Mouse (Mus musculus): ENCODE measurements around the gene Ppp1r9b. TPM values are rescaled to one million over a fixed set of nuclear protein-coding genes. Genes with fewer than 3 reads are reported as not detected.

Ppp1r9b gene
- polyA plus RNA-seq, 1 experiment from 2014 or later, result 11.8 TPM

DNA sequence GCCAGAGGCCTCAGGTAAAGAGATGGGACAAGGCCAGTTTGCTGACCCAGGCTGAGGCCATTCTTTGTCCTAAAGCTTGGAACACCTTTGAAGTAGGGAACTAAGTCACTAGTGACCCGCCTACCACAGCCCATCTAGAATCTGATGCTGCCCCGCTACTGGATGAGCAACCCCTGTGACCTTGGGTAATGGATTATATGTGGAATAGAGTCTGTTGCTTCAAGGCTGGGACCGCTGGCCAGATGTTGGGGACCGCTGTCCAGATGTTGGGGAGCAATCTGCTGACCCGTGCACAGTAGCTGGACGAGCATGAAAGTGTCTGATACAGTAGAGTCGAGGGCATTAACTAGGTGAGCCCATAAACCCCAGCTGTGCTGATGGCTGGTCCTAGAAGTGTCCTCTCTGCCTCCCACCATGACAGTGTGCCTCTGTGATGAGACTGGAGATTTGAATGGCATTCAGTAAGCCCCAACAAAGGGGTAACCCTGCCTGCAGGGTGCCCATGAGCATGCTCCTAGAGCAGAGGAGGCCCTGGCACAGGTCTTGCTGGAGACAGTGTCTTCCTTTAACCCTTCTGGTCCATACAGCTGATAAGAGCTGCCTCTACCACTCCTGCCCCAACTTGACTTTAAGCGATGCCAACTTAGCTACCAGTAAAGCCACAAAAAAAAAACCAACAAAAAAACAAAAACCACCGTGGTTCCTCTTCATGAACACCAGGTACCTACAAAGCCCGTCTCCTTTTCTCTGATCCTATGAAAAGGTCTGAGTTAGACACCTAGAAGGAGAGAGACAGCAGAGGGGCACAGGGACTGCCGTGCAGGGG is 4.3 kb downstream of the Ppp1r9b start:
- Histone ChIP-seq H3K4me3 (peak overlapping the region; percentile 96), H3K9me3 (no peaks in the 10 kb centered on the region), H3K27ac (peak overlapping the region; percentile 98), H3K27me3 (ENCODE audit: insufficient read depth, poor library complexity, severe bottlenecking) (no peaks in the 10 kb centered on the region), H3K4me1 (replicated peaks) (peaks cover 84% of the 10 kb centered on the region), H3K36me3 (peaks cover 60% of the 10 kb centered on the region)
- DNase-seq (ENCODE audit: low spot score), result no peak
- 89% methylated on average over 11 of the region's 11 CpGs for WGBS

DNA sequence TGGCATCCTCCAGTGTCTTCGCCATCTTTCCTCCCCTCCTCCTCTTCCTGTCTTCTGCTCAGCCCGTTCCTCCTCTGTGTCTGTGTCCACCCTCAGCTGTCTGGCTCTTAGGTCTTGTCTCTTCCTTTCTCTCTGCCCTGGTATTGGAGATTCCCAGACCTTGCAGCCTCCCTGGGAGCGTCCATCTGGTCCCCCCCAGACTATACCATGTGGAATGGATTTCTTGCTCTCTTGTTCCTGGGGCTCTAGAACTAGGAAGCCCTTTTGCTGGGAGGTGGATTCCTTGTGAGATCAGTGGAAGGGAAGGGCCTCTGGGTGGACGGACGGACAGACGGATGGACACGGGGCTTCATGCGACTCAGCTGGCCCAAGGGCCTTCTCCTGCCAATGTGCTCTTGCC is 5.3 kb downstream of the Ppp1r9b start:
- Histone ChIP-seq H3K27ac (peak overlapping the region; percentile 36; the same call in 1 of the 2 replicates), H3K27me3 (ENCODE audit: insufficient read depth, poor library complexity, severe bottlenecking) (no peaks in the 10 kb centered on the region), H3K36me3 (peaks cover 70% of the 10 kb centered on the region), H3K9me3 (no peaks in the 10 kb centered on the region), H3K4me3 (peak overlapping the region; percentile 96; the same call in 1 of the 2 replicates), H3K4me1 (replicated peaks) (peaks cover 87% of the 10 kb centered on the region)
- WGBS, result 90% methylated on average over 8 of the region's 8 CpGs
- no peak for DNase-seq (ENCODE audit: low spot score)

DNA sequence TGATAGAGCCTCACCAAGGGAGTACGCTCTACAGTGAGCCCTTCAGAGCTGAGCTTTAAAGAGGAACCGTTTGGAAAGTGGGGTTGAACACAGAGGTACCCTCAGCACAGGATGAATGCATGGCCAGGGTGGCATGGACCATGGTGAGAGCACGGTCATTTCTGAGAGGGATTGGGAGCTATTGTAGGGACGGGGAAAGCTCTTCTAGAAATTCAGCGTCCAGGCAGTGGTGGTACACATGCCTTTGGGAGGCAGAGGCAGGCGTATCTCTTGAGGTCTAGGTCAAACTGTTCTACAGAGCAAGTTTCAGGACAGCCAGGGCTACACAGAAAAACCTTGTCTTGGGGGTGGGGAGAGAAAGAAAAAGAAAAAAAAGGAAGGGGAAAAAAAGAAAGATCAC is 6.1 kb downstream of the Ppp1r9b start:
- no peak for DNase-seq (ENCODE audit: low spot score)

DNA sequence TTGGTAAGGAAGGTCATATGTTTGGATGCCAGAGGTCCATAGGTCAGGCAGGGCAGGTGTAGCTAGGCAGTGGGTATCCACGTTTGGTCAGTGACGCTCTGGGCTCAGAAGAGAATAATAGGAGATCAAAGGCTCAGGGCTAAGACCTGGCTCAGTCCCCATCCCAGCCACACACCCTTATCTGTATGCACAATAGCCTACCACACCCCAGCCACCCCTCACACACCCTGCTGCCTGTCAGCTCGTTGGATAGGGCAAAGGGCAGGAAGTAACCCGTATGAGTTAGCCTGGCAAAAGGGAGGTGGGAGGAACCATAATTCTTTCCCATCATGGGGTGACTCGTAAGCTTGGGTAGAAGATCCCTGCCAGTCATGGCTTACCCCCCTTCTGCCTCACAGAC is 6.8 kb downstream of the Ppp1r9b start:
- peak overlapping the region; percentile 72 for H3K27ac ChIP-seq
- 72% methylated on average over 5 of the region's 5 CpGs for WGBS
- peaks cover 85% of the 10 kb centered on the region for H3K36me3 ChIP-seq

More for the DNA sequence above, 6.1 kb downstream of the Ppp1r9b start:
- H3K4me1 ChIP-seq (replicated peaks), result peaks cover 88% of the 10 kb centered on the region
- no peak overlapping the region for H3K4me3 ChIP-seq
- 92% methylated on average over 6 of the region's 6 CpGs for whole genome bisulfite sequencing
- no peaks in the 10 kb centered on the region for H3K9me3 ChIP-seq
- H3K36me3 ChIP-seq, result peaks cover 78% of the 10 kb centered on the region
- no peaks in the 10 kb centered on the region for H3K27me3 ChIP-seq (ENCODE audit: insufficient read depth, poor library complexity, severe bottlenecking)
- peak overlapping the region; percentile 64; the same call in 1 of the 2 replicates for H3K27ac ChIP-seq

DNA sequence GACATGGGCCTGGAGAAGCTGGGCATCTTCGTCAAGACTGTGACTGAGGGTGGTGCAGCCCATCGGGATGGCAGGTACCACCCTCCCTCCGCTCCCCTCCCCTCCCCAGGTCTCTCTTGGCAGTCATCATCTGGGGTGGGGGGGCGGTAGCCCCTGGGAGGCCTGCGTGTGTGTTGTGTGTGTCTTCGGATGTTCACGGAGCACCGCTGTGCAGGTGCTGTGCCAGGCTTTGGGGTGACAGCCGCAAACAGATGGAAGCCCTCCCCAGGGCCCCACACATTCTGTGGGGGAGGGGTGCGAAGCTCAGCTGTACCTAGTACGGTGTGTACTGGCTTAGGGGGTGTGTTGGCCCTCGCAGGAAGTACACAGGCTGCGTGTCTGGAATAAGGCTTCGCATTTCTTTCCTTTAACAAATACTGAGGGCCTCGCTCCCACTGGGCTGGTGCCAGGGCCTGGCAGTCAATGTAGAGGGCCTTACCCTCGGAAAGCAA is 7.3 kb downstream of the Ppp1r9b start:
- Histone ChIP-seq H3K27me3 (ENCODE audit: insufficient read depth, poor library complexity, severe bottlenecking) (no peaks in the 10 kb centered on the region), H3K9me3 (no peaks in the 10 kb centered on the region), H3K36me3 (peaks cover 89% of the 10 kb centered on the region), H3K4me3 (peak overlapping the region; percentile 9; the same call in 1 of the 2 replicates), H3K27ac (peak overlapping the region; percentile 72; the same call in 1 of the 2 replicates), H3K4me1 (replicated peaks) (peaks cover 81% of the 10 kb centered on the region)
- WGBS, result 89% methylated on average over 16 of the region's 16 CpGs
- no peak for DNase-seq (ENCODE audit: low spot score)

More for the DNA sequence above, 6.8 kb downstream of the Ppp1r9b start:
- Histone ChIP-seq H3K9me3 (no peaks in the 10 kb centered on the region), H3K27me3 (ENCODE audit: insufficient read depth, poor library complexity, severe bottlenecking) (no peaks in the 10 kb centered on the region), H3K4me3 (0 out of 2 replicates have a peak overlapping the region, but pooled peaks have one; percentile 9), H3K4me1 (replicated peaks) (peaks cover 86% of the 10 kb centered on the region)
- DNase-seq (ENCODE audit: low spot score), result no peak

DNA sequence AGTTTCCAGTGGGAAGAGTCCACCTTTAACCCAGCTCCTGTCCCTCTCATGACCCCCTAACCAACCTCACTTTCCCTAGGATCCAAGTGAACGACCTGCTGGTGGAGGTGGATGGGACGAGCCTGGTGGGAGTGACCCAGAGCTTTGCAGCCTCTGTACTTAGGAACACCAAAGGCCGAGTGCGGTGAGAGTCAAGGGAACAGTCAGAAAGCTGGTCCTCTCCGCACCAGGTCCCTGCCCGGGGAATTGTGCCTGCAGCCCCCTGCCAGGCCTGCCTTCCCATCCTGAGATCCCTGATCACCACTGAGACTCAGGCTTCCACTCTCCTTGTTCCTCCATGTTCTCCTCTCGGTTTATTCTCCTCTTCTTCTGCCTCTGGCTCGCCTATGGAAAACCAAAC is 9.3 kb downstream of the Ppp1r9b start:
- no peaks in the 10 kb centered on the region for H3K9me3 ChIP-seq
- peaks cover 77% of the 10 kb centered on the region for H3K4me1 ChIP-seq (replicated peaks)
- WGBS, result 76% methylated on average over 8 of the region's 8 CpGs
- no peak for DNase-seq (ENCODE audit: low spot score)
- H3K27ac ChIP-seq, result peak overlapping the region; percentile 78
- peak overlapping the region; percentile 5; the same call in 1 of the 2 replicates for H3K4me3 ChIP-seq
- no peaks in the 10 kb centered on the region for H3K27me3 ChIP-seq (ENCODE audit: insufficient read depth, poor library complexity, severe bottlenecking)
- peaks cover 98% of the 10 kb centered on the region for H3K36me3 ChIP-seq

DNA sequence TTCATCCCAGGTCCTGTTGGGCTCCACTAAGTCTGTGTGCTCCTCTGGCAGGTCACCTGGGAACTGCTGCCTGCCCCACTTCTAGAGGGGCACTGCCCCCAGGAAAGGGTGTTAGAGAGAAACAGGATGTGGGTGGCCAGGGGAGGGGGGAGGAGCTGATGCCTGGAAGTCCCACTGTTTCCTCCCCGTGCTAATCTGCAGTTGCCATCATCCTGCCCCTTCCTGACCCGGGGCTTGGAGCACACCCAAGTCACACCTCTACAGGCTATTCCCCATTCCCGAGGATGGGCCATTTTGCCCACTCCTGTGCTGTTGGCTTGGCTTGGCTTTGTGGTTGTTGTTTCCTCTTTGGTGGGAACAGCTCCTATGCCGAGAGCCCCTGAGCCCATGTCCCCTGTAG is 9.7 kb downstream of the Ppp1r9b start:
- peak overlapping the region; percentile 78 for H3K27ac ChIP-seq
- peaks cover 100% of the 10 kb centered on the region for H3K36me3 ChIP-seq
- no peaks in the 10 kb centered on the region for H3K27me3 ChIP-seq (ENCODE audit: insufficient read depth, poor library complexity, severe bottlenecking)
- H3K9me3 ChIP-seq, result no peaks in the 10 kb centered on the region
- peaks cover 77% of the 10 kb centered on the region for H3K4me1 ChIP-seq (replicated peaks)
- DNase-seq (ENCODE audit: low spot score), result no peak
- peak overlapping the region; percentile 5; the same call in 1 of the 2 replicates for H3K4me3 ChIP-seq
- WGBS, result 58% methylated on average over 4 of the region's 4 CpGs

DNA sequence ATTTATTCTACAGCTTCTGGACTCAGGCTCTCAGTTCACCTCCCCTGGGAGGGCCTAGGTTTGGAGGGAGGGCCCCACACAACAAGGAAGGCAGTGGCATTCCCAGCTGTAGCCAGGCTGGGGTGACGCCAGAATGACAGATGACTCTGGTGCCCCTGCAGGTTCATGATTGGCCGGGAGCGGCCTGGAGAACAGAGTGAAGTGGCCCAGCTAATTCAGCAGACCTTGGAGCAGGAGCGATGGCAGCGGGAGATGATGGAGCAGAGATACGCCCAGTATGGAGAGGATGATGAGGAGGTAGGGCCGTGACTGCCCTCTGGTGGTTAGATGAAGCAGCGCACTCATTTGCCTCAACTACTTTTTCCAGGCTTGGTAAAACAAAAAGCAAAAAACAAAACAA is 10.2 kb downstream of the Ppp1r9b start:
- Histone ChIP-seq H3K27ac (peak overlapping the region; percentile 78), H3K4me3 (peak overlapping the region; percentile 5; the same call in 1 of the 2 replicates), H3K27me3 (ENCODE audit: insufficient read depth, poor library complexity, severe bottlenecking) (no peaks in the 10 kb centered on the region), H3K4me1 (replicated peaks) (peaks cover 77% of the 10 kb centered on the region), H3K36me3 (peaks cover 100% of the 10 kb centered on the region), H3K9me3 (no peaks in the 10 kb centered on the region)
- peak; percentile 85 for DNase-seq (ENCODE audit: low spot score)
- 2% methylated on average over 8 of the region's 8 CpGs for WGBS

DNA sequence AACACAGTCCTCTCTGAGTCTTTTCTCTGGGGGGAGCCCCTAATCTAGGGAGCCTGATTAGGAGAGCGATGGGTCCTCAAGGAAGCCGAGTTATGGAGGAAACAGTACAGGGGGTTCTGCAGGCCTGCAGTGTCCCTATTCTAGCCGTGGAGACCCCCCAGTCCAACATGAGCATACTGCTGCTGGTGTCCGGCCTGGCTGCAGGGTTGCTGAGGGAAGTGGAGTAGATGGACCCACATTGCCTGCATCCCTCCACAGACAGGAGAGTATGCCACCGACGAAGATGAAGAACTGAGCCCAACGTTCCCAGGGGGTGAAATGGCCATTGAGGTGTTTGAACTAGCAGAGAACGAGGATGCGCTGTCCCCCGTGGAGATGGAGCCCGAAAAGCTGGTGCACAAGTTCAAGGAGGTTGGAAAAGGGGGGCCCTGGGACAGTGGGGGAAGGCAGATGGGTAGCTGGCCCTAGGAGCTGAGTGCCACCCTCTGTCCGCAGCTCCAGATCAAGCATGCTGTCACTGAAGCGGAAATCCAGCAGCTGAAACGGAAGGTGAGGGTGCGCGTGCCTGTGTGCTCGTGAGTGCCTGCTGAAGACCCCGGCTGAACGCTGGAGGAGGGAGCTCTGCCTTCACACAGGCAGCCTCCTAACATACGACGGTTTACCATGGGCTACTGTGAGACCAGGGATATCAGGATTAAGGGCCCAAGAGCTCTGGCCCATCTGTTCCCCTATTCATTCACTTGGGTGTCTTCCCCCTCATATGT is 10.9 kb downstream of the Ppp1r9b start:
- DNase-seq (ENCODE audit: low spot score), result no peak
- peaks cover 78% of the 10 kb centered on the region for H3K4me1 ChIP-seq (replicated peaks)
- no peak overlapping the region for H3K4me3 ChIP-seq
- no peaks in the 10 kb centered on the region for H3K9me3 ChIP-seq
- H3K27ac ChIP-seq, result peak overlapping the region; percentile 67
- H3K27me3 ChIP-seq (ENCODE audit: insufficient read depth, poor library complexity, severe bottlenecking), result no peaks in the 10 kb centered on the region
- H3K36me3 ChIP-seq, result peaks cover 93% of the 10 kb centered on the region
- 90% methylated on average over 21 of the region's 21 CpGs for WGBS

DNA sequence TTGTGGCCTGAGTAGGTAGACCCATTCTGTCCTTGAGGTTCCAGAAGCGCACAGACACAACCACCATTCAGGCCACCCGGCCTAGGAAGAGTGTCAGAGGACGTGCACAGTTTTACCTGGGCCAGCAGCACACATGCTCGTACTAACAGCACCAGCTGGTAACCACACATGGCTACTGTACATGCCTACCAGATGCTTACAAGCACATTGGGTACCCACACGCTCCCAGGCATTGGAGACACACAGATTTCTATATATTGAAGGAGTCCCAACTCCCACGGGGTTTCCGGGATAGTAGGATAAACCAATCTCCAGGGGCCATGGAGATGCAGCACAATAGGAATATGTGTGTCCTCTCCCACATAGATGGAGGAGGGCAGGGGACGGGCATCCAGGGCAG is 11.9 kb downstream of the Ppp1r9b start:
- Histone ChIP-seq H3K9me3 (no peaks in the 10 kb centered on the region), H3K27ac (no peak overlapping the region), H3K4me1 (replicated peaks) (peaks cover 82% of the 10 kb centered on the region), H3K27me3 (ENCODE audit: insufficient read depth, poor library complexity, severe bottlenecking) (no peaks in the 10 kb centered on the region), H3K36me3 (peaks cover 84% of the 10 kb centered on the region), H3K4me3 (no peak overlapping the region)
- no peak for DNase-seq (ENCODE audit: low spot score)
- 96% methylated on average over 8 of the region's 8 CpGs for WGBS

DNA sequence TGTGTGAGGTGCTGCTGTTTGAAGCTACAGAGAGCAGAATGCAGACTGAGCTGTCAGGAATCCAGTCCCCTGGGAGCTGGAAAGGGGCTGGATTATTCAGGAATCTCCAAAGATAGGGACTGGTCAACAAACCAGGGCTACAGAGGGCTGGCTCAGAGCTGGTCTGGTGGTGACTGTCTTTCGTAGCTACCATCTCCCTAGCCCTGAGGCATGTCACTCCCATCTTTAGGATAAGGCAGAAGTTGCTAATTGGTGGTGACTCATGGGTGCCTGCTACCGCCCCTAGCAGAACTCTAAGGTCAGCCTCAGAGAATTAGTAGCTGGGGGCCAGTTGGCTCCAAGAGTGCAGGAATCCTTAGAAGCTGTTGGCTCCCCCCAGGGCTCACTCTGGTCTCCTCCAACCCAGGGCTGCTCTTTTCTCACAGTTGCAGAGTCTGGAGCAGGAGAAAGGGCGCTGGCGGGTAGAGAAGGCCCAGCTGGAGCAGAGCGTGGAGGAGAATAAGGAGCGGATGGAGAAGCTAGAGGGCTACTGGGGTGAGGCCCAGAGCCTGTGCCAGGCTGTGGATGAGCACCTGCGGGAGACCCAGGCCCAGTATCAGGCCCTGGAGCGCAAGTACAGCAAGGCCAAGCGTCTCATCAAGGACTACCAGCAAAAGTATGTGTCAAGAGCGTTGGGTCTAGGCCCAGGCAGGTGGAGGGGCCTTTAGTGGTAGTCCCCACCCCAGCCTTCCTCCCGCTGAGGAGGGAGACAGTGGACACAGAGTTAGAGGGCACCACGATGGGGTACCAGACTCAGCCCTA is 13.5 kb downstream of the Ppp1r9b start:
- Histone ChIP-seq H3K27ac (peak overlapping the region; percentile 86; the same call in 1 of the 2 replicates), H3K4me3 (no peak overlapping the region), H3K36me3 (peaks cover 68% of the 10 kb centered on the region), H3K4me1 (replicated peaks) (peaks cover 87% of the 10 kb centered on the region), H3K27me3 (ENCODE audit: insufficient read depth, poor library complexity, severe bottlenecking) (no peaks in the 10 kb centered on the region), H3K9me3 (no peaks in the 10 kb centered on the region)
- WGBS, result 86% methylated on average over 12 of the region's 12 CpGs
- DNase-seq (ENCODE audit: low spot score), result no peak

DNA sequence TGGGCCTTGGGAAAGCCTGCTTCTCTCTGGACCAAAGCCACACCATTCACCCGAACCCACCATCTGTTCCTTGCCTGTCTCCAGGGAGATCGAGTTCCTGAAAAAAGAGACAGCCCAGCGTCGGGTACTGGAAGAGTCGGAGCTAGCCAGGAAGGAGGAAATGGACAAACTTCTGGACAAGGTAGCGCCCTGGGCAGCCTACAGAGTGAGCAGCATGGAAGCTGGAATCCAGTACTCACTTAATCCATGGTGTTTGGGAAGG is 14.0 kb downstream of the Ppp1r9b start:
- Histone ChIP-seq H3K36me3 (peaks cover 62% of the 10 kb centered on the region), H3K4me3 (no peak overlapping the region), H3K4me1 (replicated peaks) (peaks cover 87% of the 10 kb centered on the region), H3K27me3 (ENCODE audit: insufficient read depth, poor library complexity, severe bottlenecking) (no peaks in the 10 kb centered on the region), H3K27ac (peak overlapping the region; percentile 86; the same call in 1 of the 2 replicates), H3K9me3 (no peaks in the 10 kb centered on the region)
- WGBS, result 71% methylated on average over 6 of the region's 6 CpGs
- DNase-seq (ENCODE audit: low spot score), result no peak
